Mouse (Mus musculus) layer of hippocampus, adult 2 months (tissue): ENCODE measurements around the gene Neto2. TPM values are rescaled to one million over a fixed set of nuclear protein-coding genes. Genes with fewer than 3 reads are reported as not detected.

Experiments
- DNase-seq, 2 experiments: peaks; one replicate each; pipeline ENCODE4 v3.0.0; 2022; ENCODE audit warnings: low spot score in 2 of 2
- H3K27ac ChIP-seq: fragments of 200-600 bp; 2 replicates; pipeline ENCODE4 v1.8.1; 2022
- H3K4me3 ChIP-seq: fragments of 200-600 bp; 2 replicates; pipeline ENCODE4 v1.8.1; 2022; ENCODE audit warnings: mild to moderate bottlenecking
- CTCF ChIP-seq: fragments of 200-600 bp; conservative IDR thresholded peaks from 2 replicates; pipeline ENCODE4 v1.8.1; 2022; ENCODE audit warnings: antibody characterized with exemption, mild to moderate bottlenecking, moderate library complexity
- microRNA-seq, 2 experiments: library from miRNA; unstranded; fragments of <30 nt; microRNA quantifications; one replicate each; pipeline ENCODE4 v1.2.0; 2021
- total RNA-seq, 2 experiments: library from RNA; stranded (reverse); gene quantifications; 2 replicates each; pipeline ENCODE4 v1.2.3; 2021

The Neto2 gene
- total RNA-seq, 2 experiments from 2014 or later, result 38.8 to 44.3 TPM

DNA sequence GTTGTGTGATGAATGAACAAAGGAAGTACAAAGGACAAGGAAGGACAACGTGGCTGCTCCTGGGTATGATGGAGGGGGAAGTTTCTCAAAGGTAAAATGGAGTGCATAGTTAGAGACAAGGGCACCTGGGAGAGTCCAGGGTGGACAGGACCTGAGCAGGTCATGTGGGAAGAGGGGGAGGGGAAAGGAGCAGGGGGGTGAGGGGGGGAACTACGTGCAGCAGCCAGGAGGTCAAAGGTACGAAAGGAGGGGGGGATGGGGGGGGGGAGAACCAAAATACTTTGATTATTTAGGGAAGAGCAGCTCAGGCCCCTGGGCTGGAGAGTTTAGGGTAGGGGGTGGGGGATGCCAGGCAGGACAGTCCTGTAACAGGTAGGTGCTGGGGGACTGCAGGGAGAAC is 105.7 kb downstream of the Neto2 start:
- TF ChIP-seq CTCF, result no peak
- Histone ChIP-seq H3K4me3 (no peak overlapping the region), H3K27ac (no peak overlapping the region)
- DNase-seq, result no peak

DNA sequence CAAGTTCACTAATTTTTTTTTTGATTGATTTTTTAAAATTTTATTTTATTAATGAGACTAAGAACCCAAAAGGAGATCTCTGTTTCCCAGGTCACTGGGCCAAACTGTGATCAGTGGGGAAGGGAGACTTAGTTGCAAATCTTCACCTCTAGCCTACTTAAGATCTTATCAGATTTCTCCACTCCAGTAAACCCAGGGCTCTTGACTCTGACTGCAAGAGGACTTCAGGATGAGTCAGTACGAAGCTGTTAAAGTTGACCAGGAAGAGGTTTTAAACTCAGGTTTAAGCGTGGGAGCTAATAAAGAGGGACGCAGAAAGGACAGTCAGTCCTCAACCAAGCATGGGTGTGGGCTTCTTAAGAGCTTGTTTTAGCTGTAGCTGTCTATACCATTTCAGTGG is 107.4 kb downstream of the Neto2 start:
- Histone ChIP-seq H3K4me3 (no peak overlapping the region), H3K27ac (no peak overlapping the region)
- DNase-seq, result no peak
- TF ChIP-seq CTCF, result no peak

DNA sequence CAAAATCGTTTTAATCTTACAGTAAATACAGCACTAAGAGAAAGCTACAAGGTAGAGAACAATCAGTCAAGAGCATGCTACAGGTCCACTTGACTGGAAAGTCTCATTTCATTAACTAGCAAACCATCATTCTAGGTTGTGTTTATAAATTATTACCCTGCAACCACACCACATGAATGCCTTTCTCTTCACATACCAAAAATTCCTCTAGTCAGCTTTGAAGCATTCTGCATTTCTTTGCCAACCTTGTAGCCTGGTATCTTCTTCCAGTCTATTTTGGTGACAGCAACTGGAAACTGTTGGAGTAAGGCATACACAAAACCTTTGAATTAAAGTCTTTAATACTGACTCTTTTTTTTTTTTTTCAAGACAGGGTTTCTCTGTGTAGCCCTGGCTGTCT is 109.2 kb downstream of the Neto2 start:
- Histone ChIP-seq H3K27ac (no peak overlapping the region), H3K4me3 (no peak overlapping the region)
- no peak for DNase-seq
- TF ChIP-seq CTCF, result no peak

DNA sequence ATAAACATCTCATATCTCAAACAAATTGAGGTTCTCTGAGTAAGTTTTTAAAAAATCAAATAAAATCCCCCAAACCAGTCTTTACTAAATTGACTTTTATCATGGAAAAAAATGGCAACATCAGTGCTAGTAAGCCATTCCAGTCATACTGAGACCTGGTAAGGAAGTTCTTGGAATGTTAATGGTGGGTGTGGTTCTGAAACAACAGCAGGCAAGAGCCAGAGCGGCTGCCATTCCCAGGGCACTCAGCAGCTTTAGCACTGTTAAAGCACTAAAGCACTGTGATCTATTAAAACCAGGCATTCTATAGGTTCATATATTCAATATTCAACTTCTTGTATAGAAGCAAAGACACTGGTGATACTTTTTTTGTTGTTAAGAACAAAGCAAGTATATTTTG is 110.5 kb downstream of the Neto2 start:
- H3K27ac ChIP-seq, result no peak overlapping the region
- DNase-seq, result no peak
- TF ChIP-seq CTCF, result no peak
- no peak overlapping the region for H3K4me3 ChIP-seq

DNA sequence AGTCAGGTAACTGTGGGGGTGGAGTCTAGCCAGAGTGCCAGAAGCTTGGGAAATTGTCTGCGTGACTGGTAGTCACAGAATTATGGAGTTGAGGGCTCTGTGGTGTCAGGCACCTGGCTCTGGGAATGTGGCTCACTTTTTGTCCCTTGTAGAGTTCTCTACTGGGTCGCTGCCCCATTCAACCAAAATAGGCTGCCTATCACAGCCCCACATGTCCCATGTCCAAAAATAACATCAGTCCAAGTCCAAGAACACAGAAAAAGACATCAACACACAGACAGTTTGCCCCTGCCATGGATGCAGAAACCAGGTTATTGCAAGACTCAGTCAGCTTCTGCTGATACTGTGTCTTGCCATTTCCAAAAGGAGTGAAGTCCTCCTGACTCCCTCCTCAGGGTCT is 112.1 kb downstream of the Neto2 start:
- TF ChIP-seq CTCF, result no peak
- no peak overlapping the region for H3K27ac ChIP-seq
- DNase-seq, result no peak
- no peak overlapping the region for H3K4me3 ChIP-seq

Small RNA genes within 50 kb of the gene (microRNA-seq; reads per million reads assigned to microRNA genes)
- 0 reads per million in 2 experiments for gene Mir8109

Other genes with a start within 250 kb of the Neto2 start
- 10 to 100 TPM; 70.9 to 88.3 TPM for gene Gpt2, start 208.3 kb downstream of the Neto2 start, total RNA-seq
- gene Dnaja2, start 145.6 kb downstream of the Neto2 start, total RNA-seq, result 100 to 1,000 TPM; 193 to 201 TPM
- gene Itfg1, start 140.0 kb upstream of the Neto2 start, total RNA-seq, result 100 to 1,000 TPM; 152 to 156 TPM
- 10 to 100 TPM; 40.1 to 44.0 TPM for gene Phkb, start 140.0 kb upstream of the Neto2 start, total RNA-seq